In genomic region chr13:56115386-56115785, GRCm38 (mm10) we compare ENCODE assay signal across 9 mouse cellular contexts. TPM values are rescaled to one million over a fixed set of nuclear protein-coding genes. Genes with fewer than 3 reads are reported as not detected.
A peak's percentile ranks its signal among the peaks of the same experiment; 100 is the strongest.
DNase-seq lines count a peak whose midpoint lies in the region; ATAC-seq lines count a peak whose summit lies in the region.
"Had no signal": no experiment of that assay in that cellular context is flagged by ENCODE, and none has a peak within 500 bp of the region (broad histone marks: within the 10 kb centered on the region; RNA-seq: fewer than 3 reads in every experiment).

No protein-coding gene starts in this region.

- H3K27me3 ChIP-seq in midbrain, embryonic 14.5 days (ENCODE audit: control insufficient read depth, insufficient read depth, low read length), result no peaks in the 10 kb centered on the region
- H3K27me3 ChIP-seq in midbrain, embryonic 10.5 days (ENCODE audit: low read depth, poor library complexity, severe bottlenecking), result no peaks in the 10 kb centered on the region
- H3K27me3 ChIP-seq in heart, embryonic 12.5 days (replicated peaks), result no peaks in the 10 kb centered on the region
- no peaks in the 10 kb centered on the region for H3K27me3 ChIP-seq in stomach, embryonic 14.5 days (ENCODE audit: control insufficient read depth, insufficient read depth, low read length)
- H3K27me3 ChIP-seq: midbrain, embryonic 12.5 days had no signal

- H3K9me3 ChIP-seq in midbrain, embryonic 14.5 days (ENCODE audit: control insufficient read depth, low read length), result no peaks in the 10 kb centered on the region
- no peaks in the 10 kb centered on the region for H3K9me3 ChIP-seq in midbrain, embryonic 10.5 days (replicated peaks)
- H3K9me3 ChIP-seq in heart, embryonic 12.5 days (replicated peaks), result no peaks in the 10 kb centered on the region
- H3K9me3 ChIP-seq in stomach, embryonic 14.5 days (ENCODE audit: control insufficient read depth, low read depth, low read length), result no peaks in the 10 kb centered on the region
- H3K9me3 ChIP-seq: midbrain, embryonic 12.5 days had no signal

- H3K36me3 ChIP-seq in midbrain, embryonic 14.5 days (ENCODE audit: control insufficient read depth, insufficient read depth, low read length), result peaks cover 23% of the 10 kb centered on the region
- H3K36me3 ChIP-seq in midbrain, embryonic 10.5 days, result peaks cover 99% of the 10 kb centered on the region
- H3K36me3 ChIP-seq in heart, embryonic 12.5 days, result peaks cover 18% of the 10 kb centered on the region; the same call in 1 of the 2 replicates
- H3K36me3 ChIP-seq in stomach, embryonic 14.5 days (ENCODE audit: control insufficient read depth, insufficient read depth, low read length), result peaks cover 34% of the 10 kb centered on the region

- H3K9ac ChIP-seq in midbrain, embryonic 14.5 days (replicated peaks; ENCODE audit: low read length), result 0 out of 2 replicates have a peak overlapping the region, but pooled peaks have one; percentile 2
- H3K9ac ChIP-seq in heart, embryonic 12.5 days, result peak overlapping the region; percentile 47; the same call in 1 of the 2 replicates
- H3K9ac ChIP-seq in stomach, embryonic 14.5 days (replicated peaks; ENCODE audit: low read depth, low read length), result no peak overlapping the region
- H3K9ac ChIP-seq: midbrain, embryonic 12.5 days had no signal

- H3K4me3 ChIP-seq in midbrain, embryonic 14.5 days (replicated peaks; ENCODE audit: low read depth, low read length), result no peak overlapping the region
- H3K4me3 ChIP-seq in midbrain, embryonic 10.5 days, result no peak overlapping the region
- no peak overlapping the region for H3K4me3 ChIP-seq in heart, embryonic 12.5 days
- no peak overlapping the region for H3K4me3 ChIP-seq in stomach, embryonic 14.5 days (ENCODE audit: low read depth, low read length)
- H3K4me3 ChIP-seq: midbrain, embryonic 12.5 days had no signal

- DNase-seq in midbrain, embryonic 14.5 days, result no peak
- DNase-seq in midbrain, embryonic 10.5 days (ENCODE audit: low spot score), result no peak
- DNase-seq in kidney, postnatal 25 days, result peak; percentile 49 to 68
- DNase-seq in right cerebral cortex, postnatal 4 days, result no peak
- DNase-seq in embryo, embryonic 9.5 days (ENCODE audit: extremely low spot score), result no peak
- DNase-seq in ovary, postnatal 14 days (ENCODE audit: low spot score), result no peak

- no peak for ATAC-seq in midbrain, embryonic 14.5 days (ENCODE audit: low FRiP score, low TSS enrichment)
- peak; percentile 44; the same call in 1 of the 2 replicates for ATAC-seq in heart, embryonic 12.5 days (ENCODE audit: insufficient number of reproducible peaks, low FRiP score)
- ATAC-seq in stomach, embryonic 14.5 days (ENCODE audit: insufficient number of reproducible peaks, insufficient read depth, low FRiP score, low read depth), result no peak

- 78% methylated on average over 9 of the region's 9 CpGs for WGBS in midbrain, embryonic 14.5 days
- 85% methylated on average over 9 of the region's 9 CpGs for WGBS in midbrain, embryonic 10.5 days
- WGBS in heart, embryonic 12.5 days, result 27% methylated on average over 9 of the region's 9 CpGs
- 35% methylated on average over 9 of the region's 9 CpGs for WGBS in stomach, embryonic 14.5 days

- no peak overlapping the region for H3K4me2 ChIP-seq in midbrain, embryonic 14.5 days (ENCODE audit: low read length)
- peak overlapping the region; percentile 35 for H3K4me2 ChIP-seq in heart, embryonic 12.5 days
- H3K4me2 ChIP-seq in stomach, embryonic 14.5 days (replicated peaks; ENCODE audit: low read depth, low read length), result no peak overlapping the region
- H3K4me2 ChIP-seq: midbrain, embryonic 12.5 days had no signal

- no peak overlapping the region for H3K27ac ChIP-seq in midbrain, embryonic 14.5 days (replicated peaks; ENCODE audit: low read depth, low read length)
- no peak overlapping the region for H3K27ac ChIP-seq in midbrain, embryonic 10.5 days (replicated peaks)
- peak overlapping the region; percentile 94 for H3K27ac ChIP-seq in heart, embryonic 12.5 days (ENCODE audit: poor library complexity, severe bottlenecking)
- H3K27ac ChIP-seq in stomach, embryonic 14.5 days (ENCODE audit: low read length), result peak overlapping the region; percentile 74
- H3K27ac ChIP-seq: midbrain, embryonic 12.5 days had no signal

- H3K4me1 ChIP-seq in midbrain, embryonic 14.5 days (ENCODE audit: control insufficient read depth, insufficient read depth, low read length), result peaks cover 8% of the 10 kb centered on the region
- H3K4me1 ChIP-seq in midbrain, embryonic 10.5 days, result peaks cover 22% of the 10 kb centered on the region
- H3K4me1 ChIP-seq in heart, embryonic 12.5 days (replicated peaks), result peaks cover 96% of the 10 kb centered on the region
- H3K4me1 ChIP-seq in stomach, embryonic 14.5 days (ENCODE audit: control insufficient read depth, insufficient read depth, low read length), result peaks cover 76% of the 10 kb centered on the region

RNA-seq across cellular contexts. Expression of gene H2afy, which starts 20.8 kb away (rescaled TPM):
- polyA plus RNA-seq in midbrain, embryonic 14.5 days (2014; fragmentation: Nextera tagmentation; extraction: Ambion mirVana), result 292 and 355 TPM in 2 replicates
- polyA plus RNA-seq in midbrain, embryonic 10.5 days (2016; fragmentation: Nextera tagmentation; extraction: Ambion mirVana), result 526 and 546 TPM in 2 replicates
- polyA plus RNA-seq in heart, embryonic 12.5 days (2016; fragmentation: Nextera tagmentation; extraction: Ambion mirVana), result 141 and 152 TPM in 2 replicates
- 375 and 402 TPM in 2 replicates for polyA plus RNA-seq in stomach, embryonic 14.5 days (2014; fragmentation: Nextera tagmentation; extraction: Ambion mirVana)

Comparison
In these comparisons a context has a peak if more than half of its experiments do, and no peak if none do; other contexts are left out.
1. DNase-seq: peak in kidney, postnatal 25 days (2 of 2); none in midbrain, embryonic 14.5 days (single experiment), midbrain, embryonic 10.5 days (single experiment), right cerebral cortex, postnatal 4 days (single experiment), embryo, embryonic 9.5 days (single experiment) and ovary, postnatal 14 days (single experiment).
2. H3K27ac ChIP-seq: peak in heart, embryonic 12.5 days (single experiment) and stomach, embryonic 14.5 days (single experiment); none in midbrain, embryonic 14.5 days (single experiment) and midbrain, embryonic 10.5 days (single experiment).